Mouse (Mus musculus) frontal cortex, postnatal 10 days (tissue): ENCODE data around the gene Amotl2.
"Not testable (repeated sequence)": the region's sequence is repeated elsewhere in the genome, so short reads cannot be mapped to it uniquely, and the experiment has no call there.

Experiments used
- DNase-seq, 2 experiments: peaks; one replicate each; pipeline ENCODE4 v3.0.0; 2022; ENCODE audit warnings: low spot score in 2 of 2, mixed read lengths in 1 of 2

The Amotl2 gene

GRCm38 (mm10) chr9:102733999-102734738 lies 17.7 kb downstream of the Amotl2 start:
- DNase-seq = no peak

GRCm38 (mm10) chr9:102734739-102735075 lies 18.2 kb downstream of the Amotl2 start:
- no peak for DNase-seq

- no peak for DNase-seq
These were observed 18.8 kb downstream of the Amotl2 start for GRCm38 (mm10) chr9:102735231-102735630.

- DNase-seq = no peak
These were observed 19.5 kb downstream of the Amotl2 start for GRCm38 (mm10) chr9:102735996-102736395.

GRCm38 (mm10) chr9:102737405-102737804 lies 20.9 kb downstream of the Amotl2 start:
- DNase-seq = no peak

- no peak for DNase-seq
These were observed 30.3 kb downstream of the Amotl2 start for GRCm38 (mm10) chr9:102746753-102747152.

GRCm38 (mm10) chr9:102747902-102748301 lies 31.4 kb downstream of the Amotl2 start:
- no peak for DNase-seq

GRCm38 (mm10) chr9:102749216-102749615 lies 32.7 kb downstream of the Amotl2 start:
- no peak for DNase-seq

GRCm38 (mm10) chr9:102751632-102752303 lies 35.3 kb downstream of the Amotl2 start:
- no peak for DNase-seq

- DNase-seq = no peak
These were observed 36.8 kb downstream of the Amotl2 start for GRCm38 (mm10) chr9:102753299-102753698.

GRCm38 (mm10) chr9:102755161-102755560 lies 38.7 kb downstream of the Amotl2 start:
- no peak for DNase-seq

- no peak for DNase-seq
These were observed 39.3 kb downstream of the Amotl2 start for GRCm38 (mm10) chr9:102755591-102756270.

GRCm38 (mm10) chr9:102756352-102756751 lies 39.9 kb downstream of the Amotl2 start:
- no peak for DNase-seq

GRCm38 (mm10) chr9:102758851-102759250 lies 42.4 kb downstream of the Amotl2 start:
- DNase-seq = no peak

GRCm38 (mm10) chr9:102759581-102760001 lies 43.1 kb downstream of the Amotl2 start:
- no peak for DNase-seq

GRCm38 (mm10) chr9:102761599-102761998 lies 45.1 kb downstream of the Amotl2 start:
- no peak for DNase-seq

- DNase-seq = no peak
These were observed 46.4 kb downstream of the Amotl2 start for GRCm38 (mm10) chr9:102762836-102763235.

- DNase-seq = no peak
These were observed 47.0 kb downstream of the Amotl2 start for GRCm38 (mm10) chr9:102763520-102763919.

GRCm38 (mm10) chr9:102764540-102764939 lies 48.1 kb downstream of the Amotl2 start:
- not testable (repeated sequence) for DNase-seq

GRCm38 (mm10) chr9:102766741-102767140 lies 50.3 kb downstream of the Amotl2 start:
- no peak for DNase-seq

GRCm38 (mm10) chr9:102769257-102769656 lies 52.8 kb downstream of the Amotl2 start:
- DNase-seq = no peak

GRCm38 (mm10) chr9:102770190-102770589 lies 53.7 kb downstream of the Amotl2 start:
- no peak for DNase-seq
